9 mouse cellular contexts compared by ENCODE assay signal in genomic region chr5:113167733-113168132, GRCm38 (mm10). TPM values are rescaled to one million over a fixed set of nuclear protein-coding genes. Genes with fewer than 3 reads are reported as not detected.
DNase-seq lines count a peak whose midpoint lies in the region; ATAC-seq and TF ChIP-seq lines count a peak whose summit lies in the region.
"Had no signal": no experiment of that assay in that cellular context is flagged by ENCODE, and none has a peak within 500 bp of the region (broad histone marks: within the 10 kb centered on the region; RNA-seq: fewer than 3 reads in every experiment).

No protein-coding gene starts in this region.

- 47% methylated on average over 2 of the region's 2 CpGs for WGBS in liver, embryonic 11.5 days

- H3K27me3 ChIP-seq in liver, embryonic 11.5 days (replicated peaks; ENCODE audit: control insufficient read depth, insufficient read depth, low read length) = no peaks in the 10 kb centered on the region
- H3K27me3 ChIP-seq: liver, embryonic 15.5 days had no signal

- H3K9me3 ChIP-seq in liver, embryonic 11.5 days (ENCODE audit: control insufficient read depth, low read length) = no peaks in the 10 kb centered on the region
- H3K9me3 ChIP-seq: liver, embryonic 15.5 days had no signal

- H3K9ac ChIP-seq in liver, embryonic 11.5 days (ENCODE audit: low read depth, low read length) = no peak overlapping the region
- H3K9ac ChIP-seq: liver, embryonic 15.5 days had no signal

- DNase-seq in gastrocnemius, adult 2 months = no peak
- DNase-seq in gastrocnemius, postnatal 14 days = no peak
- peak; percentile 61 for DNase-seq in liver
- DNase-seq in liver, embryonic 11.5 days (ENCODE audit: low spot score) = no peak
- DNase-seq in R1 (ENCODE audit: low read depth, low spot score) = peak; percentile 50
- peak; percentile 65 for DNase-seq in induced T-regulatory cell, adult 2 months (ENCODE audit: low read depth)
- no peak for DNase-seq in layer of hippocampus, postnatal 36 days

- no peak for ATAC-seq in liver, embryonic 11.5 days (replicated peaks; ENCODE audit: low FRiP score)
- ATAC-seq in erythroid progenitor cell, adult 5-6 weeks (replicated peaks; ENCODE audit: low FRiP score, poor library complexity, severe bottlenecking) = no peak

- no peak overlapping the region for H3K27ac ChIP-seq in gastrocnemius, adult 2 months
- H3K27ac ChIP-seq in liver, embryonic 11.5 days (ENCODE audit: low read depth, low read length) = no peak overlapping the region
- H3K27ac ChIP-seq: liver, embryonic 15.5 days had no signal

- H3K4me2 ChIP-seq in liver, embryonic 11.5 days = no peak overlapping the region
- H3K4me2 ChIP-seq: liver, embryonic 15.5 days had no signal

- TF ChIP-seq CTCF in gastrocnemius, adult 2 months (IDR thresholded peaks at IDR 0.05) = peak; percentile 70

- no peak overlapping the region for H3K4me3 ChIP-seq in gastrocnemius, adult 2 months
- no peak overlapping the region for H3K4me3 ChIP-seq in liver, embryonic 11.5 days (ENCODE audit: low read depth, low read length)
- H3K4me3 ChIP-seq: liver, embryonic 15.5 days had no signal

- H3K4me1 ChIP-seq in liver, embryonic 11.5 days (replicated peaks; ENCODE audit: control insufficient read depth, insufficient read depth, low read length) = peaks cover 22% of the 10 kb centered on the region

- intact Hi-C loops in gastrocnemius, adult 2 months (cut with DNase I) = no loop called here
- intact Hi-C loops in gastrocnemius, postnatal 14 days (cut with DNase I; ENCODE audit: low total_unique reads) = no loop called here

- no peaks in the 10 kb centered on the region for H3K36me3 ChIP-seq in liver, embryonic 11.5 days (ENCODE audit: control insufficient read depth, insufficient read depth, low read length)
- H3K36me3 ChIP-seq: liver, embryonic 15.5 days had no signal

RNA-seq across cellular contexts. Expression of gene 2900026A02Rik, which starts 53.3 kb away (rescaled TPM):
- 10 to 100 TPM; 19.6 to 24.6 TPM for total RNA-seq in gastrocnemius, adult 2 months (2021)
- 10 to 100 TPM; 29.2 to 35.1 TPM for total RNA-seq in gastrocnemius, postnatal 14 days (2021)
- polyA plus RNA-seq in liver, embryonic 11.5 days (2014; fragmentation: Nextera tagmentation; extraction: Ambion mirVana) = 1.8 and 2.2 TPM in 2 replicates
- total RNA-seq in erythroid progenitor cell, adult 5-6 weeks (2015; ENCODE audit: low replicate concordance) = 1.8 and 2.1 TPM in 2 replicates
- 0.13 TPM in 1 of 2 replicates, not detected in the other for total RNA-seq in erythroid progenitor cell, adult 5-6 weeks (2017; ENCODE audit: low replicate concordance)
- 10 to 100 TPM; 62.4 to 66.1 TPM for total RNA-seq in layer of hippocampus, postnatal 36 days (2021)

RNA-seq across cellular contexts. Expression of gene Tmem211, which starts 59.0 kb away (rescaled TPM):
- not detected for total RNA-seq in gastrocnemius, adult 2 months (2021)
- not detected for total RNA-seq in gastrocnemius, postnatal 14 days (2021)
- polyA plus RNA-seq in liver, embryonic 11.5 days (2014; fragmentation: Nextera tagmentation; extraction: Ambion mirVana) = 0.09 TPM in 1 of 2 replicates, not detected in the other
- total RNA-seq in erythroid progenitor cell, adult 5-6 weeks (2015; ENCODE audit: low replicate concordance) = not detected in 2 replicates
- not detected in 2 replicates for total RNA-seq in erythroid progenitor cell, adult 5-6 weeks (2017; ENCODE audit: low replicate concordance)
- not detected for total RNA-seq in layer of hippocampus, postnatal 36 days (2021)
- polyA plus RNA-seq: liver, embryonic 15.5 days had no signal

Comparison
In these comparisons a context has a peak if more than half of its experiments do, and no peak if none do; other contexts are left out.
1. DNase-seq: peak in liver (single experiment), R1 (single experiment) and induced T-regulatory cell, adult 2 months (single experiment); none in gastrocnemius, adult 2 months (single experiment), gastrocnemius, postnatal 14 days (single experiment), liver, embryonic 11.5 days (single experiment) and layer of hippocampus, postnatal 36 days (0 of 2).
2. RNA of gene 2900026A02Rik, which starts 53.3 kb away (total RNA-seq): 62.4 to 66.1 TPM in layer of hippocampus, postnatal 36 days, 29.2 to 35.1 TPM in gastrocnemius, postnatal 14 days and 19.6 to 24.6 TPM in gastrocnemius, adult 2 months; 0.13 to 2.1 TPM in erythroid progenitor cell, adult 5-6 weeks; every median in the first group is over 4 times any median in the second.